Mouse (Mus musculus) kidney, embryonic 16.5 days (tissue): Measurements from ENCODE around the gene Fcer2a. TPM values are rescaled to one million over a fixed set of nuclear protein-coding genes. Genes with fewer than 3 reads are reported as not detected.

Source experiments
- ATAC-seq: fragments of 200-750 bp; cut with Nextera tagmentation; 2 replicates; pipeline ENCODE4 v1.8.0; 2017; ENCODE audit warnings: moderate TSS enrichment; ENCODE audit not compliant: low FRiP score, low TSS enrichment
- H3K27ac ChIP-seq: fragments of 300-500 bp; sonication (generic); 2 replicates; pipeline ENCODE4 v1.5.1; 2014; ENCODE audit warnings: low read length
- H3K27me3 ChIP-seq: fragments of 300-500 bp; sonication (generic); 2 replicates; pipeline ENCODE4 v1.6.1; 2014; ENCODE audit warnings: low read length, control low read depth, mixed read lengths; ENCODE audit not compliant: insufficient read depth
- H3K36me3 ChIP-seq: fragments of 300-500 bp; sonication (generic); 2 replicates; pipeline ENCODE4 v1.6.1; 2014; ENCODE audit warnings: low read length, control low read depth, mixed read lengths; ENCODE audit not compliant: insufficient read depth
- H3K4me1 ChIP-seq: fragments of 300-500 bp; sonication (generic); 2 replicates; pipeline ENCODE4 v1.6.1; 2014; ENCODE audit warnings: low read length, control low read depth, mixed read lengths; ENCODE audit not compliant: insufficient read depth
- H3K4me2 ChIP-seq: fragments of 300-500 bp; sonication (generic); replicated peaks from 2 replicates; pipeline ENCODE4 v1.6.1; 2014; ENCODE audit warnings: low read depth, low read length
- H3K4me3 ChIP-seq: fragments of 300-500 bp; sonication (generic); 2 replicates; pipeline ENCODE4 v1.5.1; 2014; ENCODE audit warnings: mild to moderate bottlenecking, low read length
- H3K9ac ChIP-seq: fragments of 300-500 bp; sonication (generic); replicated peaks from 2 replicates; pipeline ENCODE4 v1.6.1; 2014; ENCODE audit warnings: low read length
- H3K9me3 ChIP-seq: fragments of 300-500 bp; sonication (generic); 2 replicates; pipeline ENCODE4 v1.6.1; 2016; ENCODE audit warnings: low read length, control low read depth
- WGBS: fragments of 180-500 bp; shearing (Covaris S2); extraction: QIAGEN DNeasy Blood & Tissue Kit; methylation state at CpG from one replicate; pipeline ENCODE4 v1.1.7; 2014; 5-methylcytosine and 5-hydroxymethylcytosine counted together
- polyA plus RNA-seq: library from polyadenylated mRNA; unstranded; fragments of >200 nt; fragmentation: Nextera tagmentation; extraction: Ambion mirVana; gene quantifications from 2 replicates; pipeline ENCODE4 v1.2.1, GENCODE M21; 2015

Gene Fcer2a
- polyA plus RNA-seq, 1 experiment from 2014 or later: not detected

GRCm38 (mm10) chr8:3707611-3708010 is 13.6 kb upstream of the Fcer2a start:
- H3K9ac ChIP-seq: no peak overlapping the region
- H3K4me3 ChIP-seq: no peak overlapping the region
- no peak overlapping the region for H3K4me2 ChIP-seq
- H3K36me3 ChIP-seq: no peaks in the 10 kb centered on the region
- no peaks in the 10 kb centered on the region for H3K9me3 ChIP-seq
- 68% methylated on average over 7 of the region's 7 CpGs for WGBS
- H3K27ac ChIP-seq: no peak overlapping the region
- ATAC-seq: no peak
- H3K27me3 ChIP-seq: no peaks in the 10 kb centered on the region
- no peaks in the 10 kb centered on the region for H3K4me1 ChIP-seq

- 47% methylated on average over 4 of the region's 4 CpGs for WGBS
- Histone ChIP-seq H3K9me3 (no peaks in the 10 kb centered on the region), H3K4me2 (no peak overlapping the region), H3K36me3 (no peaks in the 10 kb centered on the region), H3K27ac (no peak overlapping the region), H3K4me1 (no peaks in the 10 kb centered on the region), H3K9ac (no peak overlapping the region), H3K27me3 (no peaks in the 10 kb centered on the region), H3K4me3 (no peak overlapping the region)
- no peak for ATAC-seq
Measured at GRCm38 (mm10) chr8:3705711-3706110, 11.7 kb upstream of the Fcer2a start.

GRCm38 (mm10) chr8:3701491-3701890 is 7.5 kb upstream of the Fcer2a start:
- no peak overlapping the region for H3K4me2 ChIP-seq
- H3K27ac ChIP-seq: no peak overlapping the region
- H3K4me1 ChIP-seq: no peaks in the 10 kb centered on the region
- 100% methylated on average over 1 of the region's 1 CpGs for WGBS
- H3K4me3 ChIP-seq: no peak overlapping the region
- ATAC-seq: no peak
- no peaks in the 10 kb centered on the region for H3K27me3 ChIP-seq
- H3K9me3 ChIP-seq: no peaks in the 10 kb centered on the region
- H3K36me3 ChIP-seq: no peaks in the 10 kb centered on the region
- H3K9ac ChIP-seq: no peak overlapping the region

GRCm38 (mm10) chr8:3690774-3691173 is 3.2 kb downstream of the Fcer2a start:
- H3K9me3 ChIP-seq: no peaks in the 10 kb centered on the region
- no peak for ATAC-seq
- H3K27me3 ChIP-seq: no peaks in the 10 kb centered on the region
- H3K27ac ChIP-seq: no peak overlapping the region
- no peak overlapping the region for H3K4me3 ChIP-seq
- no peak overlapping the region for H3K9ac ChIP-seq
- H3K4me1 ChIP-seq: no peaks in the 10 kb centered on the region
- H3K36me3 ChIP-seq: no peaks in the 10 kb centered on the region
- no peak overlapping the region for H3K4me2 ChIP-seq
- 72% methylated on average over 3 of the region's 3 CpGs for WGBS

GRCm38 (mm10) chr8:3687537-3687936 is 6.4 kb downstream of the Fcer2a start:
- Histone ChIP-seq H3K4me1 (no peaks in the 10 kb centered on the region), H3K9me3 (no peaks in the 10 kb centered on the region), H3K27me3 (no peaks in the 10 kb centered on the region), H3K4me3 (no peak overlapping the region), H3K27ac (no peak overlapping the region), H3K9ac (no peak overlapping the region), H3K36me3 (no peaks in the 10 kb centered on the region), H3K4me2 (no peak overlapping the region)
- WGBS: 72% methylated on average over 6 of the region's 6 CpGs
- no peak for ATAC-seq

GRCm38 (mm10) chr8:3685422-3685821 is 8.6 kb downstream of the Fcer2a start:
- no peak overlapping the region for H3K27ac ChIP-seq
- H3K4me3 ChIP-seq: no peak overlapping the region
- no peaks in the 10 kb centered on the region for H3K4me1 ChIP-seq
- H3K4me2 ChIP-seq: no peak overlapping the region
- no peak for ATAC-seq
- peaks cover 8% of the 10 kb centered on the region for H3K36me3 ChIP-seq
- no peaks in the 10 kb centered on the region for H3K9me3 ChIP-seq
- H3K27me3 ChIP-seq: no peaks in the 10 kb centered on the region
- H3K9ac ChIP-seq: no peak overlapping the region
- 62% methylated on average over 5 of the region's 5 CpGs for WGBS

GRCm38 (mm10) chr8:3684530-3684929 is 9.4 kb downstream of the Fcer2a start:
- no peaks in the 10 kb centered on the region for H3K4me1 ChIP-seq
- ATAC-seq: no peak
- peaks cover 17% of the 10 kb centered on the region for H3K36me3 ChIP-seq
- H3K4me2 ChIP-seq: no peak overlapping the region
- H3K27ac ChIP-seq: no peak overlapping the region
- H3K9me3 ChIP-seq: no peaks in the 10 kb centered on the region
- H3K27me3 ChIP-seq: no peaks in the 10 kb centered on the region
- no peak overlapping the region for H3K4me3 ChIP-seq
- no peak overlapping the region for H3K9ac ChIP-seq

GRCm38 (mm10) chr8:3683408-3684176 is 10.4 kb downstream of the Fcer2a start:
- ATAC-seq: no peak
- Histone ChIP-seq H3K9ac (no peak overlapping the region), H3K4me1 (no peaks in the 10 kb centered on the region), H3K36me3 (peaks cover 27% of the 10 kb centered on the region), H3K27me3 (no peaks in the 10 kb centered on the region), H3K9me3 (no peaks in the 10 kb centered on the region), H3K4me2 (no peak overlapping the region), H3K4me3 (no peak overlapping the region), H3K27ac (no peak overlapping the region)
- WGBS: 74% methylated on average over 6 of the region's 6 CpGs

- H3K27ac ChIP-seq: no peak overlapping the region
- no peak overlapping the region for H3K4me3 ChIP-seq
- H3K9ac ChIP-seq: no peak overlapping the region
- no peak for ATAC-seq
- no peaks in the 10 kb centered on the region for H3K9me3 ChIP-seq
- peaks cover 28% of the 10 kb centered on the region for H3K36me3 ChIP-seq
- H3K4me2 ChIP-seq: no peak overlapping the region
- peaks cover 9% of the 10 kb centered on the region for H3K4me1 ChIP-seq
- H3K27me3 ChIP-seq: no peaks in the 10 kb centered on the region
- WGBS: 85% methylated on average over 5 of the region's 5 CpGs
Measured at GRCm38 (mm10) chr8:3682435-3682834, 11.5 kb downstream of the Fcer2a start.

- Histone ChIP-seq H3K4me2 (no peak overlapping the region), H3K27me3 (no peaks in the 10 kb centered on the region), H3K4me3 (no peak overlapping the region), H3K9ac (no peak overlapping the region), H3K36me3 (peaks cover 28% of the 10 kb centered on the region), H3K4me1 (peaks cover 16% of the 10 kb centered on the region), H3K27ac (no peak overlapping the region), H3K9me3 (no peaks in the 10 kb centered on the region)
- ATAC-seq: no peak
- WGBS: 91% methylated on average over 5 of the region's 5 CpGs
Measured at GRCm38 (mm10) chr8:3679656-3680055, 14.3 kb downstream of the Fcer2a start.
